ENCODE assay signal across 20 mouse cellular contexts in genomic region chr1:54675478-54675877, GRCm38 (mm10).
DNase-seq lines count a peak whose midpoint lies in the region; ATAC-seq and TF ChIP-seq lines count a peak whose summit lies in the region.
"Had no signal": no experiment of that assay in that cellular context is flagged by ENCODE, and none has a peak within 500 bp of the region (broad histone marks: within the 10 kb centered on the region; RNA-seq: fewer than 3 reads in every experiment).

No protein-coding gene starts in this region.

- TF ChIP-seq POLR2A in brain, embryonic 14.5 days (IDR thresholded peaks at IDR 0.05; ENCODE audit: borderline replicate concordance, extremely low read depth, insufficient read depth, insufficient read length, poor library complexity, severe bottlenecking), result no peak

- no peak for TF ChIP-seq EP300 in heart, postnatal 0 days (IDR thresholded peaks at IDR 0.05; ENCODE audit: low read depth)

- no peaks in the 10 kb centered on the region for H3K27me3 ChIP-seq in heart, postnatal 0 days (ENCODE audit: control insufficient read depth, insufficient read depth, low read length)
- H3K27me3 ChIP-seq in kidney, embryonic 14.5 days (ENCODE audit: control insufficient read depth, insufficient read depth, low read length), result no peaks in the 10 kb centered on the region
- H3K27me3 ChIP-seq in midbrain, postnatal 0 days (ENCODE audit: insufficient read depth, low read length), result no peaks in the 10 kb centered on the region
- no peaks in the 10 kb centered on the region for H3K27me3 ChIP-seq in midbrain, embryonic 11.5 days (ENCODE audit: control insufficient read depth, insufficient read depth, low read length)
- H3K27me3 ChIP-seq: CH12.LX; hindbrain, embryonic 15.5 days; neural tube, embryonic 15.5 days; stomach, embryonic 15.5 days had no signal

- no peaks in the 10 kb centered on the region for H3K9me3 ChIP-seq in heart, postnatal 0 days (replicated peaks; ENCODE audit: control insufficient read depth, low read length)
- H3K9me3 ChIP-seq in kidney, embryonic 14.5 days (ENCODE audit: control insufficient read depth, low read length), result no peaks in the 10 kb centered on the region
- H3K9me3 ChIP-seq in midbrain, postnatal 0 days (ENCODE audit: low read length), result no peaks in the 10 kb centered on the region
- H3K9me3 ChIP-seq in midbrain, embryonic 11.5 days (ENCODE audit: control insufficient read depth, low read length), result no peaks in the 10 kb centered on the region
- H3K9me3 ChIP-seq: forebrain, embryonic 13.5 days; hindbrain, embryonic 15.5 days; neural tube, embryonic 15.5 days; stomach, embryonic 15.5 days had no signal

- 70% methylated on average over 5 of the region's 5 CpGs for WGBS in heart, postnatal 0 days
- WGBS in kidney, embryonic 14.5 days, result 74% methylated on average over 5 of the region's 5 CpGs
- WGBS in midbrain, postnatal 0 days, result 55% methylated on average over 5 of the region's 5 CpGs
- 72% methylated on average over 5 of the region's 5 CpGs for WGBS in midbrain, embryonic 11.5 days

- ATAC-seq in heart, postnatal 0 days (ENCODE audit: insufficient read depth, low read depth), result no peak
- ATAC-seq in kidney, embryonic 14.5 days (ENCODE audit: low FRiP score, low TSS enrichment), result no peak
- ATAC-seq in midbrain, postnatal 0 days (ENCODE audit: low FRiP score), result no peak
- ATAC-seq in midbrain, embryonic 11.5 days (ENCODE audit: low FRiP score), result no peak
- ATAC-seq: forebrain, embryonic 13.5 days had no signal

- H3K9ac ChIP-seq in heart, postnatal 0 days (replicated peaks; ENCODE audit: low read depth, low read length), result no peak overlapping the region
- H3K9ac ChIP-seq in kidney, embryonic 14.5 days (ENCODE audit: low read depth, low read length), result no peak overlapping the region
- no peak overlapping the region for H3K9ac ChIP-seq in midbrain, postnatal 0 days (replicated peaks; ENCODE audit: low read length, poor library complexity, severe bottlenecking)
- H3K9ac ChIP-seq in midbrain, embryonic 11.5 days (ENCODE audit: low read length), result no peak overlapping the region
- H3K9ac ChIP-seq: forebrain, embryonic 13.5 days; hindbrain, embryonic 15.5 days; neural tube, embryonic 15.5 days; stomach, embryonic 15.5 days had no signal

- H3K27ac ChIP-seq in heart, postnatal 0 days (ENCODE audit: low read depth), result no peak overlapping the region
- H3K27ac ChIP-seq in kidney, embryonic 14.5 days (ENCODE audit: low read depth, low read length), result no peak overlapping the region
- H3K27ac ChIP-seq in midbrain, postnatal 0 days (ENCODE audit: low read depth, low read length), result no peak overlapping the region
- no peak overlapping the region for H3K27ac ChIP-seq in midbrain, embryonic 11.5 days (ENCODE audit: low read depth, low read length)
- H3K27ac ChIP-seq: forebrain, embryonic 13.5 days; hindbrain, embryonic 15.5 days; neural tube, embryonic 15.5 days; stomach, embryonic 15.5 days had no signal

- H3K4me1 ChIP-seq in heart, postnatal 0 days (ENCODE audit: control insufficient read depth, insufficient read depth), result no peaks in the 10 kb centered on the region
- H3K4me1 ChIP-seq in kidney, embryonic 14.5 days (ENCODE audit: control insufficient read depth, insufficient read depth, low read length), result no peaks in the 10 kb centered on the region
- no peaks in the 10 kb centered on the region for H3K4me1 ChIP-seq in midbrain, postnatal 0 days (ENCODE audit: insufficient read depth, low read length)
- no peaks in the 10 kb centered on the region for H3K4me1 ChIP-seq in midbrain, embryonic 11.5 days (ENCODE audit: control insufficient read depth, insufficient read depth, low read length)
- H3K4me1 ChIP-seq: stomach, embryonic 15.5 days had no signal

- no peaks in the 10 kb centered on the region for H3K36me3 ChIP-seq in heart, postnatal 0 days (replicated peaks; ENCODE audit: control insufficient read depth, insufficient read depth, low read length)
- H3K36me3 ChIP-seq in kidney, embryonic 14.5 days (ENCODE audit: control insufficient read depth, insufficient read depth, low read length), result no peaks in the 10 kb centered on the region
- peaks cover 7% of the 10 kb centered on the region; the same call in 1 of the 2 replicates for H3K36me3 ChIP-seq in midbrain, postnatal 0 days (ENCODE audit: insufficient read depth, low read length)
- H3K36me3 ChIP-seq in midbrain, embryonic 11.5 days (ENCODE audit: control insufficient read depth, insufficient read depth, low read length), result no peaks in the 10 kb centered on the region

- no peak for DNase-seq in heart, postnatal 0 days (ENCODE audit: low spot score)
- no peak for DNase-seq in heart, adult 11 months
- DNase-seq in kidney, adult 8-10 months, result peak; percentile 40 to 43
- no peak for DNase-seq in midbrain, postnatal 0 days (ENCODE audit: low spot score)
- DNase-seq in midbrain, embryonic 11.5 days (ENCODE audit: low spot score, missing footprints), result no peak
- DNase-seq in brain, embryonic 14.5 days (ENCODE audit: low read depth), result no peak
- DNase-seq in right cerebral cortex, postnatal 25 days, result no peak
- DNase-seq: cerebellum, adult 9-11 months; gastrocnemius, postnatal 25 days; heart, postnatal 10 days; lung, adult 18-20 months; lung, postnatal 36 days; thymus, postnatal 36 days had no signal

- peak; percentile 7; the same call in 1 of the 2 replicates for TF ChIP-seq CTCF in heart, postnatal 0 days (IDR thresholded peaks at IDR 0.05; ENCODE audit: low read depth)
- peak; percentile 40 for TF ChIP-seq CTCF in midbrain, postnatal 0 days (IDR thresholded peaks at IDR 0.05)
- peak; percentile 5; the same call in 1 of the 2 replicates for TF ChIP-seq CTCF in brain, embryonic 14.5 days (IDR thresholded peaks at IDR 0.05; ENCODE audit: borderline replicate concordance, extremely low read depth, insufficient read depth, insufficient read length)

- H3K4me3 ChIP-seq in heart, postnatal 0 days (ENCODE audit: low read depth, low read length), result no peak overlapping the region
- H3K4me3 ChIP-seq in kidney, embryonic 14.5 days (ENCODE audit: low read length), result no peak overlapping the region
- no peak overlapping the region for H3K4me3 ChIP-seq in midbrain, postnatal 0 days (ENCODE audit: low read depth, low read length)
- no peak overlapping the region for H3K4me3 ChIP-seq in midbrain, embryonic 11.5 days (ENCODE audit: low read depth, low read length)
- H3K4me3 ChIP-seq: forebrain, embryonic 13.5 days; hindbrain, embryonic 15.5 days; neural tube, embryonic 15.5 days; stomach, embryonic 15.5 days had no signal

- no peak overlapping the region for H3K4me2 ChIP-seq in heart, postnatal 0 days (ENCODE audit: low read depth, low read length)
- H3K4me2 ChIP-seq in kidney, embryonic 14.5 days (replicated peaks; ENCODE audit: low read depth, low read length), result no peak overlapping the region
- H3K4me2 ChIP-seq in midbrain, postnatal 0 days (ENCODE audit: low read depth, low read length, poor library complexity, severe bottlenecking), result no peak overlapping the region
- no peak overlapping the region for H3K4me2 ChIP-seq in midbrain, embryonic 11.5 days
- H3K4me2 ChIP-seq: forebrain, embryonic 13.5 days; hindbrain, embryonic 15.5 days; liver, embryonic 11.5 days; neural tube, embryonic 15.5 days; stomach, embryonic 15.5 days had no signal

Comparison
In these comparisons a context has a peak if more than half of its experiments do, and no peak if none do; other contexts are left out.
1. DNase-seq: peak in kidney, adult 8-10 months (2 of 2); none in heart, postnatal 0 days (single experiment), heart, adult 11 months (single experiment), midbrain, postnatal 0 days (single experiment), midbrain, embryonic 11.5 days (single experiment), brain, embryonic 14.5 days (single experiment) and right cerebral cortex, postnatal 25 days (single experiment).
2. Peak in every context shown above with its lines, with median percentiles within 50 percentile points of each other: CTCF ChIP-seq.